Mouse (Mus musculus): ENCODE data around the gene Pnma1. TPM values are rescaled to one million over a fixed set of nuclear protein-coding genes. Genes with fewer than 3 reads are reported as not detected.

The Pnma1 gene
- total and polyA plus RNA-seq, 3 experiments, result 0.13 to 0.30 TPM; not detected in 1

DNA sequence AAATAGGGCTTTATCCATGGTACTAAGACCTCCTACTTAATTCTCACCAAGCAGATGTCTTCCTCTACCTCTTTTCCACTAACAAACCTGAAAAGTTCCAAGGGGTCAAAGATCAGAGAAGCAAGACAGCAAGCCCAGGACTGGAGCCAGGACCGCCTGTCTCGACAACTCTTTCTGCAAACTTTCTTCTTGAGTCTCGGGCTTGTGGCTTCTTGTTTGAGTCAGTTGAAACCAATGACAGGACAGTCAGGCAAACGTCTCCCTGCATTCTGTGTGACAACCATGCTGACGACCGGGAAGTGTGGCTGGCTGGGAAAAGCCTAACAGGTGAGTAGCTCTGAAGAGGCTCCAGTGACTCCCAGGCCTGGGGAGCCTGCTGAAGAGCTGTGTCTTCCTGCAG, 37.3 kb upstream of the Pnma1 start:
- no peak for DNase-seq (ENCODE audit: extremely low read depth)
- H3K27ac ChIP-seq (ENCODE audit: insufficient read depth, low read depth), result no peak overlapping the region
- peaks cover 32% of the 10 kb centered on the region for H3K79me2 ChIP-seq (replicated peaks; ENCODE audit: control insufficient read depth, extremely low read depth, insufficient read depth, poor library complexity, severe bottlenecking)
- peaks cover 20% of the 10 kb centered on the region for H3K9me3 ChIP-seq (replicated peaks; ENCODE audit: low read length)
- no peak overlapping the region for H3K4me3 ChIP-seq (replicated peaks in 1 of 3; ENCODE audit: low read depth in 2 of 3, low read length in 2 of 3, poor library complexity in 1 of 3)
- H3K36me3 ChIP-seq (replicated peaks in 1 of 2; ENCODE audit: control insufficient read depth in 1 of 2, insufficient read depth in 1 of 2, low read length in 1 of 2), result peaks cover 9 to 73% of the 10 kb centered on the region in 2 experiments
- H3K9ac ChIP-seq (ENCODE audit: insufficient read depth, low read depth), result no peak overlapping the region
- no peak overlapping the region for H3K4me2 ChIP-seq (ENCODE audit: insufficient read depth, low read depth, poor library complexity, severe bottlenecking)
- no peaks in the 10 kb centered on the region for H3K27me3 ChIP-seq (replicated peaks)
- H3K4me1 ChIP-seq (ENCODE audit: control insufficient read depth in 1 of 2, insufficient read depth in 2 of 2), result peaks cover 28 to 78% of the 10 kb centered on the region in 2 experiments
- no peak for TF ChIP-seq PAX5 (IDR thresholded peaks at IDR 0.05; ENCODE audit: low read length)
- TF ChIP-seq TBP (conservative IDR thresholded peaks at IDR 0.05; ENCODE audit: low read depth, low read length), result no peak
- TF ChIP-seq ZKSCAN1 (IDR thresholded peaks at IDR 0.05; ENCODE audit: borderline replicate concordance, low read depth, low read length), result no peak
- TF ChIP-seq KAT2A (IDR thresholded peaks at IDR 0.05; ENCODE audit: insufficient replicate concordance, low read length), result no peak
- no peak for TF ChIP-seq NELFE (IDR thresholded peaks at IDR 0.05; ENCODE audit: low read depth, low read length)
- TF ChIP-seq SMC3 (IDR thresholded peaks at IDR 0.05; ENCODE audit: low read depth, low read length), result no peak
- no peak for TF ChIP-seq E2F4 (IDR thresholded peaks at IDR 0.05; ENCODE audit: insufficient replicate concordance, low read depth, low read length)
- no peak for TF ChIP-seq POLR2A (IDR thresholded peaks at IDR 0.05; ENCODE audit: low read depth, low read length)
- TF ChIP-seq IRF4 (IDR thresholded peaks at IDR 0.05; ENCODE audit: low read depth, low read length), result no peak
- no peak for TF ChIP-seq MAZ (IDR thresholded peaks at IDR 0.05; ENCODE audit: low read depth, low read length)
- no peak for TF ChIP-seq ELF1 (IDR thresholded peaks at IDR 0.05; ENCODE audit: low read depth, low read length)
- TF ChIP-seq RAD21 (IDR thresholded peaks at IDR 0.05; ENCODE audit: low read depth, low read length), result no peak
- TF ChIP-seq USF1 (IDR thresholded peaks at IDR 0.05; ENCODE audit: low read depth, low read length), result no peak
- no peak for TF ChIP-seq POLR2AphosphoS2 (IDR thresholded peaks at IDR 0.05; ENCODE audit: low read depth, low read length)
- no peak for TF ChIP-seq NRF1 (IDR thresholded peaks at IDR 0.05; ENCODE audit: low read depth, low read length)
- no peak for TF ChIP-seq MEF2A (IDR thresholded peaks at IDR 0.05; ENCODE audit: borderline replicate concordance, low read depth, low read length)
- no peak for TF ChIP-seq MAX (IDR thresholded peaks at IDR 0.05; ENCODE audit: low read length)
- TF ChIP-seq ZC3H11A (IDR thresholded peaks at IDR 0.05; ENCODE audit: low read depth, low read length), result no peak
- no peak for TF ChIP-seq BHLHE40 (IDR thresholded peaks at IDR 0.05; ENCODE audit: low read depth, low read length)
- in situ Hi-C loops (cut with MboI; ENCODE audit: low pct_ligation_motif_present, low pct_unique_long_range_greater_than_20kb, low sequenced_read_pairs) (no loop called here), dilution Hi-C loops (cut with MboI; ENCODE audit: extremely low pct_ligation_motif_present, extremely low pct_unique_long_range_greater_than_20kb, low sequenced_read_pairs) (no loop called here)

DNA sequence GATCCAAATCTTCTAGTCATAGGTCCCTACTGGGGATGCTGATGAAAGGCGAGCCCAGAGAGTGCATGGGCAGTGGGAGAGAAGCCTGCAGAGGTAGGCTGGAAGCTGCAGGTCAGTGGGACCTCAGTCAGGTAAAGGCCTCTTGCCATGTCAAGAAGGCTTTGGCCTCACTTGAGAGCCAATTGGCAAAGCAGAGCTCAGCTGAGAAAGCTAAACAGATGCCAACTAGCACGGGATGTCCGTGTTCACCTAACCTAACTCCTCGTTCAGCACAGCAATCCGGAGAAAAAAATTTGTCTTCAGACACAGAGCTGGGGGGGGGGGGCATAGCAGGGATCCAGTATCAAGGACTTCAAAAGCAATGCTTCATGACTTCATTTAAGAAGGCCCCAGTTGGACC, 36.7 kb upstream of the Pnma1 start:
- in situ Hi-C loops (cut with MboI; ENCODE audit: low pct_ligation_motif_present, low pct_unique_long_range_greater_than_20kb, low sequenced_read_pairs), result no loop called here
- Histone ChIP-seq H3K27ac (ENCODE audit: insufficient read depth, low read depth) (no peak overlapping the region), H3K79me2 (replicated peaks; ENCODE audit: control insufficient read depth, extremely low read depth, insufficient read depth, poor library complexity, severe bottlenecking) (peaks cover 27% of the 10 kb centered on the region), H3K27me3 (replicated peaks) (no peaks in the 10 kb centered on the region), H3K4me2 (ENCODE audit: insufficient read depth, low read depth, poor library complexity, severe bottlenecking) (no peak overlapping the region), H3K9ac (ENCODE audit: insufficient read depth, low read depth) (no peak overlapping the region), H3K36me3 (replicated peaks in 1 of 2; ENCODE audit: control insufficient read depth in 1 of 2, insufficient read depth in 1 of 2, low read length in 1 of 2) (peaks cover 9 to 73% of the 10 kb centered on the region in 2 experiments), H3K4me1 (ENCODE audit: control insufficient read depth in 1 of 2, insufficient read depth in 2 of 2) (peaks cover 28 to 77% of the 10 kb centered on the region in 2 experiments), H3K4me3 (replicated peaks in 1 of 3; ENCODE audit: low read depth in 2 of 3, low read length in 2 of 3, poor library complexity in 1 of 3) (no peak overlapping the region), H3K9me3 (replicated peaks; ENCODE audit: low read length) (peaks cover 20% of the 10 kb centered on the region)
- DNase-seq (ENCODE audit: extremely low read depth), result no peak
- no peak for TF ChIP-seq POLR2A (IDR thresholded peaks at IDR 0.05; ENCODE audit: low read depth, low read length)
- dilution Hi-C loops (cut with MboI; ENCODE audit: extremely low pct_ligation_motif_present, extremely low pct_unique_long_range_greater_than_20kb, low sequenced_read_pairs), result no loop called here

Measured in CH12.LX (cell line).